22 mouse cellular contexts compared by ENCODE assay signal in the genomic region with DNA sequence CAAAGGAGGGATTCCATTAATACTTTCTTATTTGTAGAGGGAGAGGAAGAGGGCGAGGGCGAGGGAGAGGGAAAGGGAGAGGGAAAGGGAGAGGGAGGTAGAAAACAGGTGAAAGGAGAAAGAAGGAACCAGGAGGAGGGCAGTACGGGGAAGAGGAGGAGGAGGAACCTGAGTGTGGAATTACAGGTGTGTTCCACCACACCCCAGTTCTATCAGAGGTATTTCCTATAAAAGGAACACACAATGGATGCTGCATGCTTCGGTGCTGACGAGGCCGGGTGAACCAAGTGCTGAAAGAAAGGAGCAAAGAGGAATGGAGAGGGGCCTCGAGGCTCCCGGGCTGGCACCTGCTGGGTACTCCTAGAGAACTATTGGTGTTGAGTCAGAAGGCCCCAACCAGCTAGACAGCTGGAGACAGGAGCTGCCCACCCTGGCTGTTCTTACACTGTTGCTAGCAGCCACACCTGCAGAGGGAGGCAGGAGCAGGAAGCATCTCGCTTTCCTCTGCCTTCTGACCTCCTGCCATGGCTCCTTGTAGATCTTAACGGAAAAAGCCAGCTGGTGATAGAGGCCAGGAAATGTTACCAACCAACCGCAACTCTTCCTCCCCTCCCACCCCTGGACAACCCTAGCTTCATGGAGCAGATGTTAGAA. TPM values are rescaled to one million over a fixed set of nuclear protein-coding genes. Genes with fewer than 3 reads are reported as not detected.
A peak's percentile ranks its signal among the peaks of the same experiment; 100 is the strongest.
DNase-seq lines count a peak whose midpoint lies in the region; ATAC-seq and TF ChIP-seq lines count a peak whose summit lies in the region.
"Had no signal": no experiment of that assay in that cellular context is flagged by ENCODE, and none has a peak within 500 bp of the region (broad histone marks: within the 10 kb centered on the region; RNA-seq: fewer than 3 reads in every experiment).

No protein-coding gene starts in this region.

- WGBS in embryonic facial prominence, embryonic 14.5 days: 70% methylated on average over 11 of the region's 11 CpGs
- 79% methylated on average over 11 of the region's 11 CpGs for WGBS in embryonic facial prominence, embryonic 10.5 days
- WGBS in intestine, postnatal 0 days: 49% methylated on average over 11 of the region's 11 CpGs
- 27% methylated on average over 11 of the region's 11 CpGs for WGBS in thymus, adult 2 months
- WGBS in kidney, embryonic 14.5 days: 63% methylated on average over 11 of the region's 11 CpGs

- ATAC-seq in embryonic facial prominence, embryonic 14.5 days (ENCODE audit: low read depth): peak; percentile 37; the same call in 1 of the 2 replicates
- peak; percentile 58 for ATAC-seq in intestine, postnatal 0 days
- ATAC-seq in kidney, embryonic 14.5 days (ENCODE audit: low FRiP score, low TSS enrichment): no peak; the same call in 1 of the 2 replicates

- DNase-seq in embryonic facial prominence, embryonic 14.5 days (ENCODE audit: low spot score): no peak
- DNase-seq in embryonic facial prominence, embryonic 10.5 days (ENCODE audit: low spot score): no peak
- DNase-seq in 416B (ENCODE audit: low read depth): peak; percentile 68
- DNase-seq in thymus, adult 2 months: peak; percentile 71
- DNase-seq in adrenal gland, postnatal 14 days: no peak
- DNase-seq in natural killer cell, adult 2 months (ENCODE audit: low spot score in 2 of 2): no peak
- DNase-seq: adrenal gland, postnatal 25 days; cerebellum, adult 18-20 months; cerebellum, postnatal 25 days; heart, postnatal 10 days; kidney, postnatal 10 days; lung, adult 2 months; retina, postnatal 1 day; right cerebral cortex, postnatal 4 days had no signal

- H3K9me3 ChIP-seq in embryonic facial prominence, embryonic 14.5 days (ENCODE audit: control insufficient read depth, low read length): no peaks in the 10 kb centered on the region
- H3K9me3 ChIP-seq in embryonic facial prominence, embryonic 10.5 days: no peaks in the 10 kb centered on the region
- no peaks in the 10 kb centered on the region for H3K9me3 ChIP-seq in intestine, postnatal 0 days (ENCODE audit: control insufficient read depth)
- no peaks in the 10 kb centered on the region for H3K9me3 ChIP-seq in kidney, embryonic 14.5 days (ENCODE audit: control insufficient read depth, low read length)
- H3K9me3 ChIP-seq: forebrain, embryonic 12.5 days; G1E; heart, embryonic 10.5 days; hindbrain, embryonic 13.5 days; limb, embryonic 10.5 days; midbrain, embryonic 10.5 days had no signal

- no peak for TF ChIP-seq POLR2A in thymus, adult 2 months (IDR thresholded peaks at IDR 0.05; ENCODE audit: control insufficient read depth, extremely low read depth, insufficient read depth, low read length, poor library complexity)

- TF ChIP-seq CTCF in intestine, postnatal 0 days (IDR thresholded peaks at IDR 0.05; ENCODE audit: low read depth): peak; percentile 35
- TF ChIP-seq CTCF in thymus, adult 2 months (IDR thresholded peaks at IDR 0.05; ENCODE audit: borderline replicate concordance, control insufficient read depth, extremely low read depth, insufficient read depth, low read length, poor library complexity): no peak

- no peaks in the 10 kb centered on the region for H3K4me1 ChIP-seq in embryonic facial prominence, embryonic 14.5 days (ENCODE audit: control insufficient read depth, insufficient read depth, low read length)
- peaks cover 4% of the 10 kb centered on the region; the same call in 1 of the 2 replicates for H3K4me1 ChIP-seq in embryonic facial prominence, embryonic 10.5 days
- no peaks in the 10 kb centered on the region for H3K4me1 ChIP-seq in intestine, postnatal 0 days (replicated peaks; ENCODE audit: control insufficient read depth, insufficient read depth, low read length)
- peaks cover 34% of the 10 kb centered on the region for H3K4me1 ChIP-seq in thymus, adult 2 months (replicated peaks; ENCODE audit: control insufficient read depth, insufficient read depth, low read length)
- no peaks in the 10 kb centered on the region for H3K4me1 ChIP-seq in kidney, embryonic 14.5 days (ENCODE audit: control insufficient read depth, insufficient read depth, low read length)
- H3K4me1 ChIP-seq: heart, embryonic 10.5 days had no signal

- no peak overlapping the region for H3K4me3 ChIP-seq in embryonic facial prominence, embryonic 14.5 days (ENCODE audit: low read depth, low read length)
- H3K4me3 ChIP-seq in embryonic facial prominence, embryonic 10.5 days: no peak overlapping the region
- H3K4me3 ChIP-seq in intestine, postnatal 0 days (ENCODE audit: low read depth, low read length): no peak overlapping the region
- H3K4me3 ChIP-seq in thymus, adult 2 months (ENCODE audit: control insufficient read depth, insufficient read depth, low read length): no peak overlapping the region
- H3K4me3 ChIP-seq in kidney, embryonic 14.5 days (ENCODE audit: low read length): no peak overlapping the region
- H3K4me3 ChIP-seq: forebrain, embryonic 12.5 days; heart, embryonic 10.5 days; hindbrain, embryonic 13.5 days; limb, embryonic 10.5 days; midbrain, embryonic 10.5 days had no signal

- no peak overlapping the region for H3K9ac ChIP-seq in embryonic facial prominence, embryonic 14.5 days (ENCODE audit: low read depth, low read length)
- H3K9ac ChIP-seq in intestine, postnatal 0 days (ENCODE audit: low read depth, low read length): no peak overlapping the region
- H3K9ac ChIP-seq in kidney, embryonic 14.5 days (ENCODE audit: low read depth, low read length): no peak overlapping the region
- H3K9ac ChIP-seq: forebrain, embryonic 12.5 days; hindbrain, embryonic 13.5 days had no signal

- no peak overlapping the region for H3K27ac ChIP-seq in embryonic facial prominence, embryonic 14.5 days (replicated peaks; ENCODE audit: low read depth, low read length)
- no peak overlapping the region for H3K27ac ChIP-seq in embryonic facial prominence, embryonic 10.5 days (replicated peaks)
- no peak overlapping the region; the same call in 1 of the 2 replicates for H3K27ac ChIP-seq in intestine, postnatal 0 days (ENCODE audit: low read depth, low read length)
- H3K27ac ChIP-seq in thymus, adult 2 months (ENCODE audit: control insufficient read depth, insufficient read depth, low read length): peak overlapping the region; percentile 58
- H3K27ac ChIP-seq in kidney, embryonic 14.5 days (ENCODE audit: low read depth, low read length): no peak overlapping the region
- H3K27ac ChIP-seq: forebrain, embryonic 12.5 days; heart, embryonic 10.5 days; hindbrain, embryonic 13.5 days; limb, embryonic 10.5 days; midbrain, embryonic 10.5 days had no signal

- peaks cover 8% of the 10 kb centered on the region; the same call in 1 of the 2 replicates for H3K27me3 ChIP-seq in embryonic facial prominence, embryonic 14.5 days (replicated peaks; ENCODE audit: control insufficient read depth, insufficient read depth, low read length)
- H3K27me3 ChIP-seq in embryonic facial prominence, embryonic 10.5 days (replicated peaks; ENCODE audit: low read depth, poor library complexity, severe bottlenecking): peaks cover 27% of the 10 kb centered on the region
- H3K27me3 ChIP-seq in intestine, postnatal 0 days (replicated peaks; ENCODE audit: control insufficient read depth, insufficient read depth, low read length): no peaks in the 10 kb centered on the region
- no peaks in the 10 kb centered on the region for H3K27me3 ChIP-seq in thymus, adult 2 months (ENCODE audit: control insufficient read depth, insufficient read depth, low read length)
- H3K27me3 ChIP-seq in kidney, embryonic 14.5 days (ENCODE audit: control insufficient read depth, insufficient read depth, low read length): 0 out of 2 replicates have a peak, but pooled peaks cover 7% of the 10 kb centered on the region

- H3K4me2 ChIP-seq in embryonic facial prominence, embryonic 14.5 days (ENCODE audit: low read depth, low read length): no peak overlapping the region
- H3K4me2 ChIP-seq in intestine, postnatal 0 days (replicated peaks; ENCODE audit: low read depth): no peak overlapping the region
- H3K4me2 ChIP-seq in kidney, embryonic 14.5 days (replicated peaks; ENCODE audit: low read depth, low read length): no peak overlapping the region
- H3K4me2 ChIP-seq: forebrain, embryonic 12.5 days; hindbrain, embryonic 13.5 days had no signal

- H3K36me3 ChIP-seq in embryonic facial prominence, embryonic 14.5 days (ENCODE audit: control insufficient read depth, insufficient read depth, low read length): no peaks in the 10 kb centered on the region
- no peaks in the 10 kb centered on the region for H3K36me3 ChIP-seq in embryonic facial prominence, embryonic 10.5 days (replicated peaks)
- no peaks in the 10 kb centered on the region for H3K36me3 ChIP-seq in intestine, postnatal 0 days (ENCODE audit: control insufficient read depth, insufficient read depth)
- no peaks in the 10 kb centered on the region for H3K36me3 ChIP-seq in thymus, adult 2 months (ENCODE audit: control insufficient read depth, insufficient read depth, low read length)
- no peaks in the 10 kb centered on the region for H3K36me3 ChIP-seq in kidney, embryonic 14.5 days (ENCODE audit: control insufficient read depth, insufficient read depth, low read length)
- H3K36me3 ChIP-seq: forebrain, embryonic 12.5 days; G1E; heart, embryonic 10.5 days; hindbrain, embryonic 13.5 days; limb, embryonic 10.5 days; midbrain, embryonic 10.5 days had no signal

RNA-seq across cellular contexts. Expression of gene Mgat4a, which starts 5.7 kb away (rescaled TPM):
- polyA plus RNA-seq in embryonic facial prominence, embryonic 14.5 days (2014; fragmentation: Nextera tagmentation; extraction: Ambion mirVana): 8.4 and 8.9 TPM in 2 replicates
- polyA plus RNA-seq in embryonic facial prominence, embryonic 10.5 days (2016; fragmentation: Nextera tagmentation; extraction: Ambion mirVana): 3.8 and 4.1 TPM in 2 replicates
- polyA plus RNA-seq in intestine, postnatal 0 days (2015; fragmentation: Nextera tagmentation; extraction: Ambion mirVana): 59.1 and 64.0 TPM in 2 replicates
- polyA plus RNA-seq in thymus, adult 2 months (2012; rRNA removed): 20.3 and 20.6 TPM in 2 replicates
- total RNA-seq in adrenal gland, postnatal 14 days (2021): 10.6 and 11.2 TPM in 2 replicates
- 7.1 and 9.5 TPM in 2 replicates for polyA plus RNA-seq in kidney, embryonic 14.5 days (2014; fragmentation: Nextera tagmentation; extraction: Ambion mirVana)

Comparison
In these comparisons a context has a peak if more than half of its experiments do, and no peak if none do; other contexts are left out.
1. DNase-seq: peak in 416B (single experiment) and thymus, adult 2 months (single experiment); none in embryonic facial prominence, embryonic 14.5 days (single experiment), embryonic facial prominence, embryonic 10.5 days (single experiment), adrenal gland, postnatal 14 days (single experiment) and natural killer cell, adult 2 months (0 of 2).